34 mouse cellular contexts compared by ENCODE assay signal in the genomic region with DNA sequence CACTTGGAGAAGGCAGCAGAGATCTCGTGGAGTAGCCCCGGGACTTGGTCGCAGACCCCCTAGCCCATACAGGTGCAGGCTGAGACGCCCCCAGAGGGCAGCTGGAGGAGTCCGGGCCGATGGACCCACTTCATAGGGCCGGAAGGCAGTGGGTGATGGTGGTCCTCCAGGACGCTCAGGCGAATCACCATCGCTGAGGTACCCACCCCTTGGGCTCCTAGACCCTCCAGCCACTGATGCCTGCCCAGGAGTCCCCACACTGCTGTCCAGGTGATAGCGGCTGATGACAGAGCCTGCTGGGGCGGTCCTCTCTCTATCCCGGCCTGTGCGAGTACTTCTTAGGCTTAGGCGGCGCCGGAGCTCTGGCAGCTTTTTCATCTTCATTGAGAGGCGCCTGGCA. TPM values are rescaled to one million over a fixed set of nuclear protein-coding genes. Genes with fewer than 3 reads are reported as not detected.
DNase-seq lines count a peak whose midpoint lies in the region; TF ChIP-seq lines count a peak whose summit lies in the region.
"Had no signal": no experiment of that assay in that cellular context is flagged by ENCODE, and none has a peak within 500 bp of the region (broad histone marks: within the 10 kb centered on the region; RNA-seq: fewer than 3 reads in every experiment).

No protein-coding gene starts in this region.

- TF ChIP-seq POLR2A in thymus, adult 2 months (IDR thresholded peaks at IDR 0.05; ENCODE audit: control insufficient read depth, extremely low read depth, insufficient read depth, low read length, poor library complexity): no peak

- H3K4me1 ChIP-seq in heart, embryonic 10.5 days: peaks cover 12% of the 10 kb centered on the region
- H3K4me1 ChIP-seq in thymus, adult 2 months (replicated peaks; ENCODE audit: control insufficient read depth, insufficient read depth, low read length): peaks cover 50% of the 10 kb centered on the region

- H3K4me3 ChIP-seq in heart, embryonic 10.5 days: no peak overlapping the region
- H3K4me3 ChIP-seq in thymus, adult 2 months (ENCODE audit: control insufficient read depth, insufficient read depth, low read length): no peak overlapping the region
- H3K4me3 ChIP-seq: erythroblast, embryonic 14.5 days; forebrain, embryonic 12.5 days; forebrain, embryonic 15.5 days; heart, adult 2 months had no signal

- intact Hi-C loops in heart, postnatal 10 days (cut with DNase I): no loop called here

- peaks cover 55% of the 10 kb centered on the region for H3K36me3 ChIP-seq in heart, embryonic 10.5 days
- H3K36me3 ChIP-seq in thymus, adult 2 months (ENCODE audit: control insufficient read depth, insufficient read depth, low read length): peaks cover 15% of the 10 kb centered on the region
- H3K36me3 ChIP-seq: forebrain, embryonic 15.5 days had no signal

- H3K27me3 ChIP-seq in heart, embryonic 10.5 days (ENCODE audit: insufficient read depth, poor library complexity, severe bottlenecking): no peaks in the 10 kb centered on the region
- no peaks in the 10 kb centered on the region for H3K27me3 ChIP-seq in thymus, adult 2 months (ENCODE audit: control insufficient read depth, insufficient read depth, low read length)
- H3K27me3 ChIP-seq: embryonic facial prominence, embryonic 13.5 days; forebrain, embryonic 15.5 days; Patski had no signal

- 92% methylated on average over 18 of the region's 18 CpGs for WGBS in heart, embryonic 10.5 days
- WGBS in thymus, adult 2 months: 96% methylated on average over 18 of the region's 18 CpGs

- no peak overlapping the region for H3K27ac ChIP-seq in heart, embryonic 10.5 days
- H3K27ac ChIP-seq in thymus, adult 2 months (ENCODE audit: control insufficient read depth, insufficient read depth, low read length): peak overlapping the region; percentile 94; the same call in 1 of the 2 replicates
- H3K27ac ChIP-seq: embryonic facial prominence, embryonic 13.5 days; forebrain, embryonic 12.5 days; forebrain, embryonic 15.5 days; heart, adult 2 months; hindbrain, embryonic 14.5 days; hindbrain, postnatal 0 days had no signal

- no peak for TF ChIP-seq CTCF in thymus, adult 2 months (IDR thresholded peaks at IDR 0.05; ENCODE audit: borderline replicate concordance, control insufficient read depth, extremely low read depth, insufficient read depth, low read length, poor library complexity)

- no peaks in the 10 kb centered on the region for H3K9me3 ChIP-seq in heart, embryonic 10.5 days
- H3K9me3 ChIP-seq: embryonic facial prominence, embryonic 10.5 days; embryonic facial prominence, embryonic 13.5 days; forebrain, embryonic 12.5 days; forebrain, embryonic 15.5 days; G1E had no signal

- peak; percentile 8 for DNase-seq in cerebellum, adult 11-12 months
- no peak for DNase-seq in cerebellum, adult 8-10 months
- peak; percentile 62 for DNase-seq in heart, embryonic 10.5 days (ENCODE audit: low spot score)
- no peak for DNase-seq in heart, postnatal 10 days
- DNase-seq in thymus, adult 2 months: no peak
- no peak for DNase-seq in thymus, postnatal 14 days
- DNase-seq: adrenal gland, postnatal 10 days; cerebellum, adult 11 months; cerebellum, adult 9-11 months; cerebellum, postnatal 36 days; embryo, embryonic 11 days; gastrocnemius, postnatal 25 days; heart, adult 2 months; heart, postnatal 4 days had no signal

RNA-seq across cellular contexts. Expression of a gene that starts 2.5 kb away (rescaled TPM):
- polyA plus RNA-seq in heart, embryonic 10.5 days (2016; fragmentation: Nextera tagmentation; extraction: Ambion mirVana): 12.2 and 13.3 TPM in 2 replicates
- total RNA-seq in heart, postnatal 10 days (2021): 10 to 100 TPM; 17.7 to 18.6 TPM
- polyA plus RNA-seq in thymus, adult 2 months (2012; rRNA removed): 12.2 and 12.3 TPM in 2 replicates
- total RNA-seq: G1E had no signal
- polyA plus RNA-seq: G1E had no signal

RNA-seq across cellular contexts. Expression of a gene that starts 15.1 kb away (rescaled TPM):
- 41.3 and 43.1 TPM in 2 replicates for polyA plus RNA-seq in heart, embryonic 10.5 days (2016; fragmentation: Nextera tagmentation; extraction: Ambion mirVana)
- total RNA-seq in heart, postnatal 10 days (2021): 10 to 100 TPM; 50.4 to 53.2 TPM
- 235 and 243 TPM in 2 replicates for polyA plus RNA-seq in thymus, adult 2 months (2012; rRNA removed)

RNA-seq across cellular contexts. Expression of a gene that starts 28.6 kb away (rescaled TPM):
- polyA plus RNA-seq in heart, embryonic 10.5 days (2016; fragmentation: Nextera tagmentation; extraction: Ambion mirVana): not detected in 2 replicates
- not detected for total RNA-seq in heart, postnatal 10 days (2021)
- not detected in 2 replicates for polyA plus RNA-seq in thymus, adult 2 months (2012; rRNA removed)
- total RNA-seq: adrenal gland, adult 18-20 months; adrenal gland, postnatal 10 days; adrenal gland, postnatal 4 days; gastrocnemius, adult 8-10 months; gastrocnemius, postnatal 25 days; heart, adult 2 months; heart, postnatal 4 days; hindbrain, postnatal 0 days had no signal
- polyA plus RNA-seq: cortical plate, adult 2 months; embryonic facial prominence, embryonic 10.5 days; embryonic facial prominence, embryonic 13.5 days; erythroblast, embryonic 14.5 days; forebrain, embryonic 12.5 days; forebrain, embryonic 15.5 days; G1E; gonadal fat pad, adult 2 months; heart, adult 2 months; heart, embryonic 11.5 days; heart, embryonic 14.5 days; heart, postnatal 0 days; hindbrain, embryonic 11.5 days; hindbrain, embryonic 14.5 days; hindbrain, postnatal 0 days; inflammation-experienced regulatory T-cells, adult 6 months; intestine, embryonic 16.5 days; Patski had no signal

Comparison
In these comparisons a context has a peak if more than half of its experiments do, and no peak if none do; other contexts are left out.
1. DNase-seq: peak in cerebellum, adult 11-12 months (single experiment) and heart, embryonic 10.5 days (single experiment); none in cerebellum, adult 8-10 months (single experiment), heart, postnatal 10 days (0 of 2), thymus, adult 2 months (single experiment) and thymus, postnatal 14 days (single experiment).